Mouse (Mus musculus) myocyte (in vitro differentiated cells): ENCODE measurements at regions not wholly inside any gene's neighbourhood (a gene's known extent, or its start where the extent isn't known, plus 50 kb on each side); places are given as distances from the start of the nearest gene placed in this dataset.
"Not testable (repeated sequence)": the region's sequence is repeated elsewhere in the genome, so short reads cannot be mapped to it uniquely, and the experiment has no call there.

ENCODE experiments used
- H3K27me3 ChIP-seq: one replicate; pipeline ENCODE4 v1.6.1; 2011; ENCODE audit not compliant: control insufficient read depth, insufficient read depth, insufficient read length
- H3K36me3 ChIP-seq: one replicate; pipeline ENCODE4 v1.6.1; 2011; ENCODE audit not compliant: control insufficient read depth, insufficient read depth
- H3K4me2 ChIP-seq: one replicate; pipeline ENCODE4 v1.6.1; 2011; ENCODE audit warnings: low read depth, control low read depth
- H3K4me3 ChIP-seq: one replicate; pipeline ENCODE4 v1.5.1; 2011; ENCODE audit warnings: mild to moderate bottlenecking, control low read depth, moderate library complexity
- H3K79me2 ChIP-seq: one replicate; pipeline ENCODE4 v1.6.1; 2011; ENCODE audit not compliant: control insufficient read depth, insufficient read depth
- H3ac ChIP-seq: one replicate; pipeline ENCODE4 v1.6.1; 2011; ENCODE audit not compliant: control insufficient read depth, insufficient read length
- CEBPB ChIP-seq: IDR thresholded peaks from 2 replicates; pipeline ENCODE4 v1.6.1; 2011; ENCODE audit warnings: mild to moderate bottlenecking, moderate library complexity; ENCODE audit not compliant: poor library complexity, insufficient read depth, severe bottlenecking
- E2F4 ChIP-seq: IDR thresholded peaks from one replicate; pipeline ENCODE4 v1.6.1; 2011; ENCODE audit warnings: mild to moderate bottlenecking, control low read depth, moderate library complexity; ENCODE audit not compliant: insufficient read depth
- MAX ChIP-seq: IDR thresholded peaks from one replicate; pipeline ENCODE4 v1.6.1; 2011; ENCODE audit warnings: low read depth, mild to moderate bottlenecking, control low read depth
- MYOD1 ChIP-seq, 3 experiments: IDR thresholded peaks; one replicate each; pipeline ENCODE4 v1.6.1; 2011; ENCODE audit warnings: control low read depth in 2 of 3, low read depth in 2 of 3, mild to moderate bottlenecking in 2 of 3, moderate library complexity in 1 of 3; ENCODE audit not compliant: insufficient read length in 2 of 3, control insufficient read depth in 1 of 3
- MYOG ChIP-seq, 3 experiments: IDR thresholded peaks; one replicate each; pipeline ENCODE4 v1.6.1; 2011; ENCODE audit warnings: control low read depth in 2 of 3, low read depth in 2 of 3, mild to moderate bottlenecking in 2 of 3; ENCODE audit not compliant: insufficient read length in 2 of 3, control insufficient read depth in 1 of 3, insufficient read depth in 1 of 3
- POLR2A ChIP-seq: IDR thresholded peaks from one replicate; pipeline ENCODE4 v1.6.1; 2011; ENCODE audit warnings: low read depth, mild to moderate bottlenecking, control low read depth, moderate library complexity; ENCODE audit not compliant: insufficient read length
- POLR2AphosphoS2 ChIP-seq: IDR thresholded peaks from one replicate; pipeline ENCODE4 v1.6.1; 2011; ENCODE audit warnings: low read depth, control low read depth; ENCODE audit not compliant: insufficient read length
- REST ChIP-seq: IDR thresholded peaks from one replicate; pipeline ENCODE4 v1.6.1; 2011; ENCODE audit warnings: mild to moderate bottlenecking, control low read depth, moderate library complexity; ENCODE audit not compliant: insufficient read depth, insufficient read length
- SRF ChIP-seq: IDR thresholded peaks from one replicate; pipeline ENCODE4 v1.6.1; 2011; ENCODE audit warnings: low read depth; ENCODE audit not compliant: control insufficient read depth, insufficient read length
- TCF12 ChIP-seq: IDR thresholded peaks from one replicate; pipeline ENCODE4 v1.6.1; 2011; ENCODE audit warnings: mild to moderate bottlenecking, control low read depth; ENCODE audit not compliant: poor library complexity, insufficient read depth, severe bottlenecking
- TCF3 ChIP-seq: IDR thresholded peaks from one replicate; pipeline ENCODE4 v1.6.1; 2011; ENCODE audit warnings: low read depth, control low read depth; ENCODE audit not compliant: insufficient read length
- USF1 ChIP-seq: IDR thresholded peaks from one replicate; pipeline ENCODE4 v1.6.1; 2011; ENCODE audit warnings: low read depth, mild to moderate bottlenecking, control low read depth, moderate library complexity

DNA sequence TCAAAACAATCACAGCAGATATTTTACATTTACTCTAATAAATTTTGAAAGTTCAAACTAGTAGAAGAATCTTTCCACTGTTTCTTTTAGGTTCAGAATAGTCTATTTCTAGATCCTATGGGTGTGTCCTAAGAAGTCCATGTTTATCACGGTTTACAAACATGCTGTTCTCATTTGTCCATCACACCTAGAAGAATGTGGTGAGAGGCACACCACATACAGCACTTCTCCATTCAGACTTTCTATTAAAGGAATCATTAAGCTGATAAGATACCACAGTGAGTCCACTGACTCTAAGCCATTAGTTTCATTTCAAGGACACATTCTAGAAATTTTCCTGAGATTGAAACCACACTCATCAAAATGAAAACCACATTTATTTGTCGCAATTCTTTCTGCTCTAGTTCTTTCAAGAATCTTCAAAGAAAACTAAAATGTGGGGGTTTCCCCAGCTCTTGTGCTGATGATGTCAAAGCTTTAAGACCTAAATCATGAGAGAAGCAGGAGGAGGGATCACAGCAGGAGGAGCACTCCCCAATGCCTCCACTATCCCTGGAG lies 101.1 kb upstream of the Ptgfr start:
- no peak overlapping the region for H3K4me3 ChIP-seq
- H3K27me3 ChIP-seq: no peaks in the 10 kb centered on the region
- H3K79me2 ChIP-seq: no peaks in the 10 kb centered on the region
- no peaks in the 10 kb centered on the region for H3K36me3 ChIP-seq
- H3K4me2 ChIP-seq: no peak overlapping the region
- TF ChIP-seq USF1: no peak
- no peak overlapping the region for H3ac ChIP-seq

- Histone ChIP-seq H3K4me3 (no peak overlapping the region), H3K4me2 (no peak overlapping the region), H3K36me3 (no peaks in the 10 kb centered on the region), H3ac (no peak overlapping the region), H3K27me3 (no peaks in the 10 kb centered on the region), H3K79me2 (no peaks in the 10 kb centered on the region)
- TF ChIP-seq MYOD1 (IDR thresholded peaks at IDR 0.05; ENCODE audit: control insufficient read depth in 1 of 3, insufficient read length in 2 of 3, low read depth in 2 of 3) (no peak), MAX (no peak), POLR2AphosphoS2 (no peak), CEBPB (no peak), E2F4 (no peak), REST (no peak), USF1 (no peak), POLR2A (no peak), TCF12 (no peak), SRF (no peak), TCF3 (no peak), MYOG (IDR thresholded peaks at IDR 0.05; ENCODE audit: control insufficient read depth in 1 of 3, insufficient read depth in 1 of 3, insufficient read length in 2 of 3, low read depth in 2 of 3) (no peak)
Measured at GRCm38 (mm10) chr3:151931656-151932055, 94.2 kb upstream of the Ptgfr start.

DNA sequence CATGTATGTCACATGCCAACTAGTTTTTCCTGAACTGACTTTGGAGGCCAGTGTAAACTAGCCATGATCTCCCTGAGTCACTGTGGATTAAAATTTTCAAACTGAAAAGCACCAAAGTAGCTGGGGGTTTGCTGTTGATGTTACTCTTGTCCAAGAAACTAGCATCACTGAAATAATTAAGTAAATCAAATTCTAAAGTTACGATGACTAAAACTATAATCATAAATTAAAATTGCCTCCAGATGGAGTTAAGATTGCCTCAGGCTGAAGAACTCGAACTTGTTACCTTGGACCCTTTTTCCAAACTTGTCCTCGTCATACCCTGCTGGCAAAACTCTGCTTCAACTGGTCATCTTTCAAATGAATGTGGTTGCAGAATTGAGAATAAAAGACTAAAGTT lies 93.7 kb upstream of the Ptgfr start:
- H3ac ChIP-seq: no peak overlapping the region
- TF ChIP-seq TCF12 (no peak), MAX (no peak), E2F4 (no peak), POLR2A (no peak), REST (no peak), SRF (no peak), TCF3 (no peak), USF1 (no peak), CEBPB (no peak), MYOG (IDR thresholded peaks at IDR 0.05; ENCODE audit: control insufficient read depth in 1 of 3, insufficient read depth in 1 of 3, insufficient read length in 2 of 3, low read depth in 2 of 3) (no peak), POLR2AphosphoS2 (no peak), MYOD1 (IDR thresholded peaks at IDR 0.05; ENCODE audit: control insufficient read depth in 1 of 3, insufficient read length in 2 of 3, low read depth in 2 of 3) (no peak)
- H3K4me2 ChIP-seq: no peak overlapping the region
- H3K36me3 ChIP-seq: no peaks in the 10 kb centered on the region
- no peaks in the 10 kb centered on the region for H3K27me3 ChIP-seq
- H3K79me2 ChIP-seq: no peaks in the 10 kb centered on the region
- no peak overlapping the region for H3K4me3 ChIP-seq

DNA sequence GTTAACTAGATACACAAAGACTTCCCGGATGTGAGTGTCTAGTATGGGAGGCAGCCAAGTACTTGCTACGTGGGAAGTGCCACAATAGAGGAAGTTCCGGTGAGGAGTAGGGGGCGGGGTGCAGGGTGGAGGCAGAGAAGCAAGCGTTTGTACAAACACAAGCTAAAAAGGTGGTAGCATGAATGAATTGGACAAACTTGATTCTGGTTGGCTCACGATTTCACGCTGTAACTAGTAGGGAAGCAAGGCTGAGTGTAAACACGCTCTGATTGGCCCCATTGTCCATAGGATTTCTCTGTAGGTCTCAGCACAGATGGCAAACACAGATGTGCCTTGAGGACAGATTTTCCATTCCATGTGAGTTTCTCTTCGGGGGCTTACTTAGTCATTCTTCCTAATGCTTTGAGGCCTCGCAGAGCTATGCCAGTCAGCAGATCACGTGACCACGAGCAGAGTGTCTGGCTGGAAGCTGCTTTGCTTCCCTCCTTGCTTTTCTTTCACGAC lies 76.6 kb upstream of the Ptgfr start:
- no peak overlapping the region for H3ac ChIP-seq
- H3K4me2 ChIP-seq: no peak overlapping the region
- H3K27me3 ChIP-seq: no peaks in the 10 kb centered on the region
- TF ChIP-seq CEBPB: no peak
- TF ChIP-seq USF1: peak; percentile 26
- TF ChIP-seq POLR2AphosphoS2: no peak
- TF ChIP-seq MYOD1 (IDR thresholded peaks at IDR 0.05; ENCODE audit: control insufficient read depth in 1 of 3, insufficient read length in 2 of 3, low read depth in 2 of 3): no peak
- no peak for TF ChIP-seq E2F4
- no peak overlapping the region for H3K4me3 ChIP-seq
- H3K36me3 ChIP-seq: no peaks in the 10 kb centered on the region
- H3K79me2 ChIP-seq: no peaks in the 10 kb centered on the region

- H3K36me3 ChIP-seq, H3K4me2 ChIP-seq, H3K27me3 ChIP-seq, H3K79me2 ChIP-seq, H3ac ChIP-seq, H3K4me3 ChIP-seq: not testable (repeated sequence)
Measured at GRCm38 (mm10) chr3:151912292-151912691, 74.9 kb upstream of the Ptgfr start.

DNA sequence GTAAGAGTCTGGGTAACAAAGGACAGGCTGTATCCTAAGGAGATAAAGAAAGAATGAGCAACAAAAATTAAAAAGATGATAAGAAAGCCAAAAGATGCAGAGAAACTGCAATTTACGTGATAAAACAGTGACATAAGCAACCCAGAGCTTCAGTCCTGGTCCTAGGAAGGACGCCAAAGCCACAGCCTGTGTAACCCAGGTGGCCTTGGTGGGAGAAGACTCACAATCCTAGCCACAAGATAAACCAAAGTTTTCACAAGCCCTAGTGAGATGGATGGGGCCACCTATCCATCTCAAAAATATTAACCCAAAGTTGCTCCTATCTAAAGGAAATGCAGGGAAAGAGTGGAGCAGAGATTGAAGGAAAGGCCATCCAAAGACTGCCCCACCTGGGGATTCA lies 73.4 kb upstream of the Ptgfr start:
- no peak overlapping the region for H3ac ChIP-seq
- no peak overlapping the region for H3K4me2 ChIP-seq
- no peak for TF ChIP-seq TCF3
- no peak for TF ChIP-seq POLR2AphosphoS2
- no peak for TF ChIP-seq MAX
- TF ChIP-seq E2F4: no peak
- TF ChIP-seq MYOD1 (IDR thresholded peaks at IDR 0.05; ENCODE audit: control insufficient read depth in 1 of 3, insufficient read length in 2 of 3, low read depth in 2 of 3): no peak
- TF ChIP-seq USF1: no peak
- no peak for TF ChIP-seq POLR2A
- no peak for TF ChIP-seq REST
- TF ChIP-seq MYOG (IDR thresholded peaks at IDR 0.05; ENCODE audit: control insufficient read depth in 1 of 3, insufficient read depth in 1 of 3, insufficient read length in 2 of 3, low read depth in 2 of 3): no peak
- TF ChIP-seq SRF: no peak
- no peak for TF ChIP-seq CEBPB
- no peak for TF ChIP-seq TCF12
- no peak overlapping the region for H3K4me3 ChIP-seq
- no peaks in the 10 kb centered on the region for H3K27me3 ChIP-seq
- H3K79me2 ChIP-seq: no peaks in the 10 kb centered on the region
- no peaks in the 10 kb centered on the region for H3K36me3 ChIP-seq
